Mouse (Mus musculus) cortical plate, adult 2 months (tissue): Measurements from ENCODE around the gene Pcdh8.

ENCODE experiments used
- CTCF ChIP-seq: fragments of 200-500 bp; IDR thresholded peaks from 2 replicates; pipeline ENCODE4 v1.5.1; 2011; ENCODE audit warnings: mild to moderate bottlenecking, control low read depth, low read length; ENCODE audit not compliant: insufficient read depth; ENCODE audit errors: extremely low read depth
- POLR2A ChIP-seq: fragments of 200-500 bp; IDR thresholded peaks from 2 replicates; pipeline ENCODE4 v1.6.1; 2011; ENCODE audit warnings: mild to moderate bottlenecking, low read length, control low read depth; ENCODE audit not compliant: insufficient read depth; ENCODE audit errors: extremely low read depth

- TF ChIP-seq POLR2A, result no peak
- TF ChIP-seq CTCF, result no peak
Observed at GRCm38 (mm10) chr14:79771802-79772511, 845 bp upstream of the Pcdh8 start.
